Mouse (Mus musculus): ENCODE measurements around the gene Erbb3. TPM values are rescaled to one million over a fixed set of nuclear protein-coding genes. Genes with fewer than 3 reads are reported as not detected.
"Not testable (repeated sequence)": the region's sequence is repeated elsewhere in the genome, so short reads cannot be mapped to it uniquely, and the experiment has no call there.

Erbb3 gene
- polyA plus RNA-seq, 1 experiment from 2014 or later: 7.6 TPM

GRCm38 (mm10) chr10:128626311-128627310 lies 37.2 kb upstream of the Erbb3 start, which contains the start of gene Rps26:
Gene Rps26 (minus strand): TSS chr10:128626747.
- DNase-seq (ENCODE audit: low spot score) (peak; percentile 86), ATAC-seq (ENCODE audit: insufficient number of reproducible peaks, low FRiP score, low TSS enrichment, low read depth) (peak; percentile 94)
- Histone ChIP-seq H3K27me3 (ENCODE audit: control insufficient read depth, insufficient read depth, low read length) (no peaks in the 10 kb centered on the region), H3K9me3 (ENCODE audit: control insufficient read depth, low read length) (no peaks in the 10 kb centered on the region), H3K9ac (ENCODE audit: low read length) (peak within 1 kb of the TSS; percentile 86), H3K27ac (replicated peaks; ENCODE audit: low read depth, low read length) (peak within 1 kb of the TSS; percentile 22), H3K4me2 (ENCODE audit: low read depth, severe bottlenecking) (peak within 1 kb of the TSS; percentile 72), H3K4me1 (ENCODE audit: control insufficient read depth, insufficient read depth, low read length) (0 out of 2 replicates have a peak, but pooled peaks cover 2% of the 10 kb centered on the region), H3K36me3 (ENCODE audit: control insufficient read depth, insufficient read depth, low read length) (peaks cover 18% of the 10 kb centered on the region), H3K4me3 (ENCODE audit: low read depth, low read length) (peak within 1 kb of the TSS; percentile 81)
- 1% methylated on average over 40 of the region's 40 CpGs for WGBS

GRCm38 (mm10) chr10:128625287-128625894 lies 35.9 kb upstream of the Erbb3 start:
- Histone ChIP-seq H3K4me3 (ENCODE audit: low read depth, low read length) (peak overlapping the region; percentile 81), H3K27me3 (ENCODE audit: control insufficient read depth, insufficient read depth, low read length) (no peaks in the 10 kb centered on the region), H3K27ac (replicated peaks; ENCODE audit: low read depth, low read length) (no peak overlapping the region; the same call in 1 of the 2 replicates), H3K9me3 (ENCODE audit: control insufficient read depth, low read length) (no peaks in the 10 kb centered on the region), H3K4me2 (ENCODE audit: low read depth, severe bottlenecking) (peak overlapping the region; percentile 72), H3K4me1 (ENCODE audit: control insufficient read depth, insufficient read depth, low read length) (0 out of 2 replicates have a peak, but pooled peaks cover 2% of the 10 kb centered on the region), H3K36me3 (ENCODE audit: control insufficient read depth, insufficient read depth, low read length) (peaks cover 18% of the 10 kb centered on the region), H3K9ac (ENCODE audit: low read length) (peak overlapping the region; percentile 86)
- WGBS: 47% methylated on average over 7 of the region's 7 CpGs
- ATAC-seq (ENCODE audit: insufficient number of reproducible peaks, low FRiP score, low TSS enrichment, low read depth): no peak
- DNase-seq (ENCODE audit: low spot score): no peak

- H3K27me3 ChIP-seq (ENCODE audit: control insufficient read depth, insufficient read depth, low read length); DNase-seq (ENCODE audit: low spot score); H3K4me3 ChIP-seq (ENCODE audit: low read depth, low read length); H3K4me1 ChIP-seq (ENCODE audit: control insufficient read depth, insufficient read depth, low read length); ATAC-seq (ENCODE audit: insufficient number of reproducible peaks, low FRiP score, low TSS enrichment, low read depth); H3K4me2 ChIP-seq (ENCODE audit: low read depth, severe bottlenecking); H3K27ac ChIP-seq (replicated peaks; ENCODE audit: low read depth, low read length); H3K9ac ChIP-seq (ENCODE audit: low read length); H3K9me3 ChIP-seq (ENCODE audit: control insufficient read depth, low read length): not testable (repeated sequence)
- 81% methylated on average over 3 of the region's 4 CpGs for WGBS
- H3K36me3 ChIP-seq (ENCODE audit: control insufficient read depth, insufficient read depth, low read length): peaks cover 18% of the 10 kb centered on the region
Observed at GRCm38 (mm10) chr10:128623106-128623613, 33.7 kb upstream of the Erbb3 start.

GRCm38 (mm10) chr10:128622702-128623101 lies 33.2 kb upstream of the Erbb3 start:
- DNase-seq (ENCODE audit: low spot score) (no peak), ATAC-seq (ENCODE audit: insufficient number of reproducible peaks, low FRiP score, low TSS enrichment, low read depth) (no peak)
- Histone ChIP-seq H3K4me1 (ENCODE audit: control insufficient read depth, insufficient read depth, low read length) (0 out of 2 replicates have a peak, but pooled peaks cover 2% of the 10 kb centered on the region), H3K27me3 (ENCODE audit: control insufficient read depth, insufficient read depth, low read length) (no peaks in the 10 kb centered on the region), H3K36me3 (ENCODE audit: control insufficient read depth, insufficient read depth, low read length) (peaks cover 18% of the 10 kb centered on the region), H3K9me3 (ENCODE audit: control insufficient read depth, low read length) (no peaks in the 10 kb centered on the region), H3K27ac (replicated peaks; ENCODE audit: low read depth, low read length) (no peak overlapping the region), H3K4me3 (ENCODE audit: low read depth, low read length) (no peak overlapping the region), H3K9ac (ENCODE audit: low read length) (no peak overlapping the region), H3K4me2 (ENCODE audit: low read depth, severe bottlenecking) (no peak overlapping the region)
- WGBS: 84% methylated on average over 4 of the region's 4 CpGs

GRCm38 (mm10) chr10:128621986-128622520 lies 32.6 kb upstream of the Erbb3 start:
- Histone ChIP-seq H3K27me3 (ENCODE audit: control insufficient read depth, insufficient read depth, low read length) (no peaks in the 10 kb centered on the region), H3K36me3 (ENCODE audit: control insufficient read depth, insufficient read depth, low read length) (peaks cover 18% of the 10 kb centered on the region), H3K9me3 (ENCODE audit: control insufficient read depth, low read length) (no peaks in the 10 kb centered on the region), H3K4me2 (ENCODE audit: low read depth, severe bottlenecking) (no peak overlapping the region), H3K4me3 (ENCODE audit: low read depth, low read length) (no peak overlapping the region), H3K27ac (replicated peaks; ENCODE audit: low read depth, low read length) (no peak overlapping the region), H3K4me1 (ENCODE audit: control insufficient read depth, insufficient read depth, low read length) (0 out of 2 replicates have a peak, but pooled peaks cover 2% of the 10 kb centered on the region), H3K9ac (ENCODE audit: low read length) (no peak overlapping the region)
- DNase-seq (ENCODE audit: low spot score) (no peak), ATAC-seq (ENCODE audit: insufficient number of reproducible peaks, low FRiP score, low TSS enrichment, low read depth) (no peak)
- WGBS: 69% methylated on average over 3 of the region's 3 CpGs

GRCm38 (mm10) chr10:128620241-128620640 lies 30.8 kb upstream of the Erbb3 start:
- Histone ChIP-seq H3K4me2 (ENCODE audit: low read depth, severe bottlenecking) (no peak overlapping the region), H3K4me3 (ENCODE audit: low read depth, low read length) (no peak overlapping the region), H3K9ac (ENCODE audit: low read length) (no peak overlapping the region), H3K36me3 (ENCODE audit: control insufficient read depth, insufficient read depth, low read length) (peaks cover 18% of the 10 kb centered on the region), H3K9me3 (ENCODE audit: control insufficient read depth, low read length) (no peaks in the 10 kb centered on the region), H3K4me1 (ENCODE audit: control insufficient read depth, insufficient read depth, low read length) (no peaks in the 10 kb centered on the region), H3K27ac (replicated peaks; ENCODE audit: low read depth, low read length) (no peak overlapping the region), H3K27me3 (ENCODE audit: control insufficient read depth, insufficient read depth, low read length) (no peaks in the 10 kb centered on the region)
- DNase-seq (ENCODE audit: low spot score) (no peak), ATAC-seq (ENCODE audit: insufficient number of reproducible peaks, low FRiP score, low TSS enrichment, low read depth) (no peak)

GRCm38 (mm10) chr10:128619148-128619547 lies 29.7 kb upstream of the Erbb3 start:
- not testable (repeated sequence) for H3K9ac ChIP-seq (ENCODE audit: low read length); H3K36me3 ChIP-seq (ENCODE audit: control insufficient read depth, insufficient read depth, low read length); DNase-seq (ENCODE audit: low spot score); H3K4me2 ChIP-seq (ENCODE audit: low read depth, severe bottlenecking); H3K27me3 ChIP-seq (ENCODE audit: control insufficient read depth, insufficient read depth, low read length); H3K4me1 ChIP-seq (ENCODE audit: control insufficient read depth, insufficient read depth, low read length); H3K4me3 ChIP-seq (ENCODE audit: low read depth, low read length); ATAC-seq (ENCODE audit: insufficient number of reproducible peaks, low FRiP score, low TSS enrichment, low read depth); H3K27ac ChIP-seq (replicated peaks; ENCODE audit: low read depth, low read length); H3K9me3 ChIP-seq (ENCODE audit: control insufficient read depth, low read length)
- 89% methylated on average over 5 of the region's 5 CpGs for WGBS

- no peaks in the 10 kb centered on the region for H3K4me1 ChIP-seq (ENCODE audit: control insufficient read depth, insufficient read depth, low read length)
- DNase-seq (ENCODE audit: low spot score): no peak
- peaks cover 3% of the 10 kb centered on the region; the same call in 1 of the 2 replicates for H3K36me3 ChIP-seq (ENCODE audit: control insufficient read depth, insufficient read depth, low read length)
- H3K4me3 ChIP-seq (ENCODE audit: low read depth, low read length): no peak overlapping the region
- no peak for ATAC-seq (ENCODE audit: insufficient number of reproducible peaks, low FRiP score, low TSS enrichment, low read depth)
- H3K4me2 ChIP-seq (ENCODE audit: low read depth, severe bottlenecking): no peak overlapping the region
- H3K27ac ChIP-seq (replicated peaks; ENCODE audit: low read depth, low read length): no peak overlapping the region
- H3K27me3 ChIP-seq (ENCODE audit: control insufficient read depth, insufficient read depth, low read length): no peaks in the 10 kb centered on the region
- H3K9ac ChIP-seq (ENCODE audit: low read length): no peak overlapping the region
- 71% methylated on average over 1 of the region's 1 CpGs for WGBS
- H3K9me3 ChIP-seq (ENCODE audit: control insufficient read depth, low read length): no peaks in the 10 kb centered on the region
Observed at GRCm38 (mm10) chr10:128618570-128618969, 29.1 kb upstream of the Erbb3 start.
